Mouse (Mus musculus): ENCODE results near the gene Rlim.

Gene Rlim

GRCm38 (mm10) chrX:103981169-103981689 is at the start of gene Rlim:
TSS of gene Rlim (minus strand) at chrX:103981284.
- peak; percentile 96 for DNase-seq (ENCODE audit: extremely low read depth, low read depth)

- DNase-seq (ENCODE audit: extremely low read depth, low read depth): no peak
These were observed 36.1 kb upstream of the Rlim start for GRCm38 (mm10) chrX:104017196-104017595.

- no peak for DNase-seq (ENCODE audit: extremely low read depth, low read depth)
These were observed 34.0 kb upstream of the Rlim start for GRCm38 (mm10) chrX:104015048-104015447.

GRCm38 (mm10) chrX:104013318-104013811 is 32.3 kb upstream of the Rlim start:
- peak; percentile 85 for DNase-seq (ENCODE audit: extremely low read depth, low read depth)

- DNase-seq (ENCODE audit: extremely low read depth, low read depth): no peak
These were observed 13.7 kb upstream of the Rlim start for GRCm38 (mm10) chrX:103994741-103995140.

- no peak for DNase-seq (ENCODE audit: extremely low read depth, low read depth)
These were observed 12.8 kb upstream of the Rlim start for GRCm38 (mm10) chrX:103993864-103994263.

- no peak for DNase-seq (ENCODE audit: extremely low read depth, low read depth)
These were observed 10.6 kb upstream of the Rlim start for GRCm38 (mm10) chrX:103991702-103992101.

GRCm38 (mm10) chrX:103990392-103990791 is 9.3 kb upstream of the Rlim start:
- DNase-seq (ENCODE audit: extremely low read depth, low read depth): peak; percentile 23

- DNase-seq (ENCODE audit: extremely low read depth, low read depth): no peak
These were observed 6.3 kb upstream of the Rlim start for GRCm38 (mm10) chrX:103987215-103987964.

GRCm38 (mm10) chrX:103986159-103986558 is 5.1 kb upstream of the Rlim start:
- no peak for DNase-seq (ENCODE audit: extremely low read depth, low read depth)

- no peak for DNase-seq (ENCODE audit: extremely low read depth, low read depth)
These were observed 3.9 kb upstream of the Rlim start for GRCm38 (mm10) chrX:103984992-103985391.

- no peak for DNase-seq (ENCODE audit: extremely low read depth, low read depth)
These were observed 722 bp upstream of the Rlim start for GRCm38 (mm10) chrX:103981806-103982205.

- peak; percentile 52 for DNase-seq (ENCODE audit: extremely low read depth, low read depth)
These were observed 405 bp downstream of the Rlim start for GRCm38 (mm10) chrX:103980590-103981168.

GRCm38 (mm10) chrX:103980036-103980435 is 1.0 kb downstream of the Rlim start:
- DNase-seq (ENCODE audit: extremely low read depth, low read depth): peak; percentile 60

- no peak for DNase-seq (ENCODE audit: extremely low read depth, low read depth)
These were observed 41.4 kb downstream of the Rlim start for GRCm38 (mm10) chrX:103939701-103940100.

- DNase-seq (ENCODE audit: extremely low read depth, low read depth): peak; percentile 25
These were observed 43.8 kb downstream of the Rlim start for GRCm38 (mm10) chrX:103937333-103937732.

- no peak for DNase-seq (ENCODE audit: extremely low read depth, low read depth)
These were observed 58.6 kb downstream of the Rlim start for GRCm38 (mm10) chrX:103922436-103922835.

- DNase-seq (ENCODE audit: extremely low read depth, low read depth): no peak
These were observed 62.1 kb downstream of the Rlim start for GRCm38 (mm10) chrX:103918954-103919353.

GRCm38 (mm10) chrX:103914790-103915189 is 66.3 kb downstream of the Rlim start:
- peak; percentile 25 for DNase-seq (ENCODE audit: extremely low read depth, low read depth)

Measured in MEL-GATA-1-ER (cell line).